Mouse (Mus musculus): ENCODE data around the gene Tgif2. TPM values are rescaled to one million over a fixed set of nuclear protein-coding genes. Genes with fewer than 3 reads are reported as not detected.

The Tgif2 gene
- polyA plus RNA-seq, 1 experiment, result 63.8 TPM

DNA sequence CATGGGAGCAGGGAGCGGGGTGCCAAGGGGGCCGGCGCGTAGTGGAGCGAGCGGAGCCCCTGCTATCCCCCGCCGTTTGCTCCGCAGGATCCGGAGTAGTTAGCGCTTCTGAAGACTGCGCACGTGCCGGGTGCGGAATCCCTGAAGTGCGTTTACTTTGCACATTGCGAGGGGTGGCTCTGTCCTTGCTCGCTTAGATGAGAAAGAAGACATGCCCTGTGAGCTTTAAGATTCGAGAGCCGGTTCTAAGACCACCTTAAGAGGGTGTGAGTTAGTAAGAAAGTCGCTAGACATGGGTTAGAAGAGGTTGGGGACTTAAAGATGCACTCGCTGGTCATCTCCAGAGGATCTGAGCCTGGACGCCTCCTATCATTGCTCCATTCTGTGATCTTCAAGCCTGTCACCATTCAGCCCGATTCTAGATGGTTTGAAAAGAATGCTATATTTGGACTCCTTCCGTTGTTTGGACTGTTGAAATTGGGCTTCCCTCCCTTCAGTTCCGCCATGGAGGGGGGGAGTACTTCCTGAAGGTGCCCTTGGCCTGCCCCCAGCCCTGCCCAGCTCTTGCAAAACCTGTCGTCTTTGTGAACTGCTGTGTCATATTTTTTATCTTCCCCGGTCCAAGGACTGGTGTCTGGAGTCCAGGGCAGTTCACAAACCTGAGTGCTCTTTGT, 23.8 kb downstream of the Tgif2 start:
- TF ChIP-seq GATA1 (IDR thresholded peaks at IDR 0.05; ENCODE audit: low read length), result no peak

DNA sequence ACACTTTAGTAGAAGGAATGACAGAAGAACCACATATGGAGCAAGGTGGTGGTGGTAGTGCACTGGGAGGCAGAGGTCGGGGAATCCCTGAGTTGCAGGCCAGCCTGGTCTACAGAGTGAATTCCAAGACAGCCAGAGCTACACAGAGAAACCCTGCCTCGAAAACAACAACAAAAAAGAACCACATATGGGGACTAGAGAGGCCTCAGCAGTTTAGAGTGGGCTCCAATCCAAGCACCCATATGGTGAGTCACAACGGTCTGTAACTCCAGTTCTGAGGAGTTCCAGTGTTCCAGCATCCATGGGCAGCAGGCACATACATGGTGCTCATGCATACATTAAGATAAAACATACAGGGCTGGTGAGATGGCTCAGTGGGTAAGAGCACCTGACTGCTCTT, 24.7 kb downstream of the Tgif2 start:
- no peak for TF ChIP-seq GATA1 (IDR thresholded peaks at IDR 0.05; ENCODE audit: low read length)

DNA sequence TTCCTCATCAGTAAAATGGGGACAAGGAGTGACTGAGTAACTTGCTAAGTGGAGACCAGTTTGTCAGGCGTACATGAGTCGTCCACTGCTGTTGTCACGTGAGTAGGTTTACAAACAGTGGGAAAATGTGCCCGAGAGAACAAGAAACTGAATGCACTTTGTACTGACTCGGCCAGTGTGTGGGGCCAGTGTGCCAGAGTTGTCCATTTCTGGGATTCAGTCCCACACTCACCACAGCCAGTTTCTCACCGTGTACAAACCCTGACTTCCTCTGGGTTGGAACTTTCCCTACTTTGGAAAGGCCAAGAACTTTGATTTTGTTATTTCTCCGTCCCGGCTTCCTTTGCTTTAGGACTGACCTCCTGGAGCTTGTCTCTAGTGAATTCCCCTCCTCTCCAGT, 29.2 kb downstream of the Tgif2 start:
- no peak for TF ChIP-seq GATA1 (IDR thresholded peaks at IDR 0.05; ENCODE audit: low read length)

DNA sequence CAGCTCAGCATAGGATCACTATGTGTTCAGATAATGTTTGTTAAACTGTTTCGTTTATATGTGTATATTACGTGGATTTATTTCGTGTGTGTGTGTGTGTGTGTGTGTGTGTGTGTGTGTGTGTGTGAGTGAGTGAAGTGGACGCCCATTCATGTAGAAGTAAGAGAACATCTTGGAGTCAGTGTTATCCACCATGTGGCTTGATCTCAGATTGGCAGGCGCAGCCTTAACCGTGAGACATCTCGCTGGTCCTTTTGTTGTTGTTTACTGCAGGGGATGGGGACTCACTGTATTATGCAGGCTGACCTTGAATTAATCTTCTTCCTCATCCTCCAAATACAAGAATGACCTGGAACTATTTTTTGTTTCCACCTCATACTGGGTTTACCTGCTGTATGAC, 29.7 kb downstream of the Tgif2 start:
- no peak for TF ChIP-seq GATA1 (IDR thresholded peaks at IDR 0.05; ENCODE audit: low read length)

DNA sequence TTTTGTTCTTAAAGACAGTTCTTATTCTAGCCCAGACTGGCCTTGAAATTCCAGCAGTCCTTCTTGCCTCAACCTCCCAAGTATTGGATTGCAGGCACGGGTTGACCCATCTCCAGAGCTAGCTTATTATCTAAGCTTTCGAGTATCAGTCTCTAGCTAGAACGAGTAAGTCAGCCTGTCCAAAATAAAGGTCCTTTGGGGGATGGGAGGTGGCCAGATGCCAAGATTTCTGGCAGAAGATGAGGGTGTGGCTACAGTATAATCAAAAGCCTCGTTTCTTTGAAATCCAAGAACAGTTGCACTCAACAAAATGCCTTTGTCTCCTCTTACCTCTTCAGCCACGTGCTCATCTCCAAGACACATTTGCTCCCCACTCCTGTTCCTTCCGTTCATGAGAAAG, 30.7 kb downstream of the Tgif2 start:
- no peak for TF ChIP-seq GATA1 (IDR thresholded peaks at IDR 0.05; ENCODE audit: low read length)

DNA sequence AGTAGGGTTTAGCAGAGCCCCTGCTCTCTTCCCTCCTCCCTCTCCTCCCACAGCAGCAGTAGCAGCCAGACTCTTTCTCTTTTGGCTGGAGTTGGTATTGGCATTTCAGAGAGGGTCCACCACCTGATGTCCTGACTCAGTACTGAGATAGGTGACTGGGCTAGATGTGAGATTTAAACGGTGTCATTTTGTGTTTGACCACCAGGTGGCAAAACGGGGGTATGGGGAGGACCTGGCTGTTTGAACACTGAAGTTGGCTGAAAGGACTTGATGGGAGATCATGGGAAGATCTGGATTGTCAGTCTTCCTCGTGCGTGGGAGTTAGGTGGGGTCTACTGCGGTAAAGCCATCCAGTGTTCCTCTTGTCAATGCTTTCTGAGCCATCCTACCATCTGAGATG, 33.8 kb downstream of the Tgif2 start:
- no peak for TF ChIP-seq GATA1 (IDR thresholded peaks at IDR 0.05; ENCODE audit: low read length)

DNA sequence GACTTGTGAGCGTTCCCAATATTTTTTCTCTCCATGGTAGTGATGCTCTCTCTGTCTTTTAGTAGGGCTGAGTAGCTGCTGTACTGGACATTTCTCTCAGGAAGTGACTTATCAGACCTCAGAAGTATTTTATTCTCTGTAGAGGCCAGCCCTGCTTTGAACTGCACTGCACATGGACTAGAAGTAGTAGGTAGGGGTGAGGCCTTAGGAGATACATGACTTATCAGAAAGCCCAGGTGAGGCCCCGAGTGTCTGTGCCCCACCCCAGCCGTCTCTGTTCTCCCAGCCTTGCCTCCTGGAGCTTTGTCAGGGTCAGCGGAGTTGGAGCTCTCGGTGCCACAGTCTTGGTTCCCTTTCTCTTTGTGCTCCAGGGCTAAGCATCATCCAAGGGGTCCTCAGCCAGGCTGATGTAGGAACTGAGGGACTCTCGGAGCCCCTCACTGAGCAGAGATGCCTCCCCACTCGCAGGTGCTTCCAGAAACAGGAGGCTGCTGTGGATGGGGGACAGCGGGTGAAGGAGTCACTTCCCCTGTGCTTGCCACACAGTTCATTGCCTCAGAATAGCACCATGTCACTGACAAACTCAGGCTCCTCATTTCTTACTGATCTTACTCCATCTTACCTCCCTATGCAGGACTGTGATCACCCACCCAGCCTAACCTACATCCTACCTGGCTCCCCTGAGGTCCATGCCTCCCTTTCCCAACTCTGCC, 34.4 kb downstream of the Tgif2 start:
- TF ChIP-seq GATA1 (IDR thresholded peaks at IDR 0.05; ENCODE audit: low read length), result no peak

DNA sequence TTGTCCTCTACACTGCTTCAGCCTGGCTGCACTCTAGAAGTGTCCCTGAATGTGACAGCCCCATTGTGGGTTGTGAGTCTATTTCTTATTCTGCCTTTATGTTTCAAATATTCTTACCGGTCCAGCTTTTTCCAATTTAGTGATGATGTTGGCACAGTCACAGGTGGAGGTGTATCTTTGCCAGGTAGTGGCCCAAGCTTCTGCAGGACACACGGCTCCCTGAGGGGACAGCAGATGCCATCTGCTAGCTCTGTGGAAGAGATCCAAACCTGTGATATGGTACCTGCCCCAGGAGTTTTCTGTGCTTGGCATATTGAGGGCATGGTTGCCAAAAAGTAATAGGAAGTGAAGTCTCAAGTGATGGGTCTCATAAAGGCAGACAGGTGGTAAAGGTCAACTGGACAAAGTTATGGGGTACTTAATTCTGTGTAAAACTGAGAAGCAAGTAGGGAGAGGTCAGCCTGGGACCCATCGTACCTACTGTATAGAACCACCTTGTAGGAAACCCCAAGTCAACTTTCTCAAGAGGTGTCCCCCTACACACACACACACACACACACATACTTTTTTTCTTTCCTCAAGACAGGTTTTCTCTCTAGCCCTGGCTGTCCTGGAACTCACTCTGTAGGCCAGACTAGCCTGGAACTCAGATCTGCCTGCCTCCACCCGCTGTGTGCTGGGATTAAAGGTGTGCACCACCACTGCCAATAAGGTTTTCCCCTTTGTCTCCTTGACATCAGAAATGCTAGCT, 35.1 kb downstream of the Tgif2 start:
- TF ChIP-seq GATA1 (IDR thresholded peaks at IDR 0.05; ENCODE audit: low read length), result no peak

DNA sequence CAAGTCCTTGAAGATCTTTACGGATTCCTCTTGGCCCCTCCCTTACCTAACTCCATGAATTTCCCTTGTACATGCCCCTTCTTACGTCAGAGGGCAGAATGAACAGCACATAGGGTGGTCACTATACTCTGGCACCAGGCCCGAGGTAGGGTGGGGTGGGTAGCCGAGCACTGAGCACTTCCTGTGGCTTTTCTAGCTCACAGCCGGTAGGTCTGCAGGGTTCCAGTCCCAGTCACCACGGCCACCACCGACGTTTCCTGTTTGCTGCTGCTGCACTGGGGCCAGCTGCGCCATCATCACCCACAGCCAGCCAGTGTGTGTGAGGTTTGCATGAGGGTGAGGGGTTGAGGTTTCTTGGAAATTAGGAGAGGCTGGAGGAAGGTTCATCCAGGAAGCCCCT, 37.9 kb downstream of the Tgif2 start:
- no peak for TF ChIP-seq GATA1 (IDR thresholded peaks at IDR 0.05; ENCODE audit: low read length)

DNA sequence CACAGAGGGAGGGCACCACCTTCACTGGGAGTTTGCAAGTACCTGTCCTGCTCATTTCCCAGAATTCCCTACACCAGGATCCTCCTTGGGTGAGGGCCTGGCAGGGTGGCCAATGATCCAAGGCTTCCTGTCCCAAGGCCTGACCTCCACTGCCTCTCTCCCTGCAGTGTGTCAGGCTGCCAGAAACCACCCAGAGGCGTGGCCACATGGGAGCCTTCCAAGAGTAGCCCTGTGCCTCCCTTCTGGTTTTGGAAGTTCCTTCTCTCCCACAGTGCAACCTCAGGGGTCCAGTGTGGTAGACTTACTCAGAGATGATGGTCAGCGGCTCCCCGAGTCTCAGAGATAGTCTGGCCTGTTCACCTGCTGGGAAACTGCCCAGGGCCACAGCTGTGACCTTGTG, 39.7 kb downstream of the Tgif2 start:
- TF ChIP-seq GATA1 (IDR thresholded peaks at IDR 0.05; ENCODE audit: low read length), result no peak

DNA sequence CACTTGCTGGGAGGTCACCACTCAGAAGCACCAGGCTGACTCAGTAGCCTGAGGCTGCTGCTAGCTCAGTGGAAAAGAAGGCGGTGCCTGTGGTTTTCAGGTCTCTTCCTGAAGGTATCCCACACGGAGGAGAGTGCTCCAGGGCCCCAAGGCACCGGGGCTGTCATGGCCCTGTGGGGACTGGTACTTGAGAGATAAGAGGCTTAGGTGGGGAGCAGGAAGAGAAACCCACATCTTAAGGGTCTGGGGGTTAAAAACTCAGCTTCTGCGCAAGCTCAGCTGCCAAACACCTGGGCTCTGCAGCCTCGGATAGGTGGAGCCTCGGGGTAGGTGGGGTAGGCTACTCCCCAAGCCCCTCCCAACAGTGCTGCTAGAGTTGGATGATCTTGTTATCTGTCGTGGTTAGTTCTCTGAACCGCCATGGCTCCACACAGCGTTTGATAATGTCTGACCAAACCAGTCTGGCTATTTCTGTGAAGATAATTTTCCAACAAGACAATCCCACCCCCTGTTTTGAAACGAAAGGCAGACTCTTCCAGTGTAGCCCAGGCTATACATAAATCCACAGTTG, 42.7 kb downstream of the Tgif2 start:
- peak; percentile 91 for TF ChIP-seq GATA1 (IDR thresholded peaks at IDR 0.05; ENCODE audit: low read length)

DNA sequence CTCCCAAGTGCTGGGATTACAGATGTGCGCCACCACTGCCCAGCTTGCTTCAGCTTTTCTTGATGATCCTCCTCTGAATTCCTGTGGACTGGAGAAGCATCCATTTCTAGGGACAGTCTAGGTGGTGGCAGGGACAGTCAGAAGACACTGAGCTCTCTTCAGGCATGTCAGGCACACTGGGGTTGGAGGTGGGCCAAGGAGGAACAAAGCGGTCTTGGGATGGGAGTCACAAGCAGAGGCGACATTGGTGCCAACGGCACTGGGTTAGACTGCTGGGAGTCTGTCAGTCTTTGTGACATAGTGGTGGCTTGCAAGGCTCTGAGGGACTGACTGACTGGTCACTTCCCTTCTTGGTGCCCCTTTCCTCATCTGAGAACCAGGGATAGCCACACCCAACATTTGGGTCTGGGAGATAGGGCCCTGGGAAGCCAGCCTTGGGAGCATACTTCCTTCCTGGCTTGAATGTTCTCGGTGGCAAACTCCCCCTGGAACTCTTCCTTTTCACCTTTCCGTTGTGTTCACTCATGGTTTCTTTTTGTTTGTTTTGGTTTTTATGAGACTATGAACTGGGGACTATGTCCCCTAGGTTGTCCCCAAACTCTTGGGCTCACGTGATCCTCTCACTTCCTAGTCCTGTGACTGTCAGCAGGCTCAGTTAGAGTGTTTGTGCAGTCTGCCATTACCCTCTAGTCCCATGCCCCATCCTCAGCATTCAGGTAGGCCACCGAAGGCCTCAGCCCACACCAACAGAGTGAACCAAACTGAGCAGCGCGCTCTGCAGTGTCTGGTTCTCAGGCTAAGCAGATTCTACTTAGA, 44.8 kb downstream of the Tgif2 start:
- no peak for TF ChIP-seq GATA1 (IDR thresholded peaks at IDR 0.05; ENCODE audit: low read length)

DNA sequence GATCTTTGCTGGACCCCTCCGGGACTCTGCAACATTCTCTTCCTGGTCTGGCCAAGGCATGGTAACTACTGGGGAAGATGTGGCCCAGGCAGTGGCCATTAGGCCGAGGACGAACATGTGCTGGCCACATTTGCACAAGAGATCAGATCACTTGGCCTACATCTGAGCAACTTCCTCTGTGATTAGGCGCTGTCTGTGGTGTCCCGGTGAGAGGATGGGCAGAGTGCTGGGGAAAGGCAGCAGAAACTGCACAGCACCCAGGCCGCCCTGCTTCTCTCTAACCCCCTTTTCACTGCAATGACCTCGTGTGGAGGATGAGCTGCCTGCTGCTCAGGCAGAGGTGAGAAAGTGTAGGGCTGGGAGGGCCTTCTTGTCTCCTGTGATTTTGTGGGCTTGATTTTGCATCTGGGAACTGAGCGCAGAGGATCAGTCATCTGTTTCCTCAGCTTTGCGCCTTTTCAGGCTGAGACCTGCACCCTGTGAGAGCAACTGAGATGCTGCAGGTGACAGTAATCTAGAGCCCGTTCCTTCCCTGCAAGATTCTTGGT, 46.4 kb downstream of the Tgif2 start:
- TF ChIP-seq GATA1 (IDR thresholded peaks at IDR 0.05; ENCODE audit: low read length), result no peak

DNA sequence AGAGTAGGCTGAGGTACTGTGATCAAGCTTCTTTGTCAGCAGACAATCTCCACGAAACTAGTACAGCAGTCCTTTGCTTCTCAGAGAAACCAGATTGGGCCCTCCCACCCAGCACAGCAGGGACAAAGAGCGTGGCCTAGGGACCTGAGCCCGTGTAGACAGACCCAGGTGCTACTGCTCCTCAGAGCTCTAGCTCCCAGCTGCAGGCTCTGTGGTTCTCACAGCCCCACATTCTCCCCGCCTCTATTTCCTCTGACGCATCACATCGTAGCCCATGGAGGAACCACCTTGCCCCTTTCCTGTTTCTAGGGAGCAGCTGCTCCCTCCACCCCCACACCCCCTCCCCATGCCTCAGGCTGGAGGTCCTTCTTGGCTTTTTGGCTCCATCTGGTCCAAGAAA, 47.2 kb downstream of the Tgif2 start, which contains the start of gene Sla2:
Gene Sla2 (minus strand): TSS at position 176 of the 400 bp plus-strand sequence.
- no peak for TF ChIP-seq GATA1 (IDR thresholded peaks at IDR 0.05; ENCODE audit: low read length)

DNA sequence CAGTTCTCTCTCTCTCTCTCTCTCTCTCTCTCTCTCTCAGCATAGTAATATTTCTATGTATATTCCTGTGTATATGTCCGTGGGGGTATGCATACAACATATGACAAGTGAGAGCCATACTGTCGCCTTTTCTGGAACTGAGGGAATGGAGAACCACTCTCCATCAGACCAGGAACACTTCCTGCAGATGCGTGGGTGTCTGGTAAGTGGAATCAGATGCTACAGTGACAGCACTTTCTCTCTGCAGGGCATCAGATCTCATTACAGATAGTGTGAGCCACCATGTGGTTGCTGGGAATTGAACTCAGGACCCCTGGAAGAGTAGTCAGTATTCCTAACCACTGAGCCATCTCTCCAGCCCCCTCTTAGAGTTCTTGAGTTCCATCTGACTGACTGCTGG, 48.7 kb downstream of the Tgif2 start:
- TF ChIP-seq GATA1 (IDR thresholded peaks at IDR 0.05; ENCODE audit: low read length), result no peak

All from G1E-ER4 (cell line).